Mouse (Mus musculus) ES-CJ7 (cell line): ENCODE data around the gene Sema3b.

Experiments
- DNase-seq: peaks from one replicate; pipeline ENCODE4 v3.0.0; 2011; ENCODE audit warnings: low read depth, low spot score

Gene Sema3b

DNA sequence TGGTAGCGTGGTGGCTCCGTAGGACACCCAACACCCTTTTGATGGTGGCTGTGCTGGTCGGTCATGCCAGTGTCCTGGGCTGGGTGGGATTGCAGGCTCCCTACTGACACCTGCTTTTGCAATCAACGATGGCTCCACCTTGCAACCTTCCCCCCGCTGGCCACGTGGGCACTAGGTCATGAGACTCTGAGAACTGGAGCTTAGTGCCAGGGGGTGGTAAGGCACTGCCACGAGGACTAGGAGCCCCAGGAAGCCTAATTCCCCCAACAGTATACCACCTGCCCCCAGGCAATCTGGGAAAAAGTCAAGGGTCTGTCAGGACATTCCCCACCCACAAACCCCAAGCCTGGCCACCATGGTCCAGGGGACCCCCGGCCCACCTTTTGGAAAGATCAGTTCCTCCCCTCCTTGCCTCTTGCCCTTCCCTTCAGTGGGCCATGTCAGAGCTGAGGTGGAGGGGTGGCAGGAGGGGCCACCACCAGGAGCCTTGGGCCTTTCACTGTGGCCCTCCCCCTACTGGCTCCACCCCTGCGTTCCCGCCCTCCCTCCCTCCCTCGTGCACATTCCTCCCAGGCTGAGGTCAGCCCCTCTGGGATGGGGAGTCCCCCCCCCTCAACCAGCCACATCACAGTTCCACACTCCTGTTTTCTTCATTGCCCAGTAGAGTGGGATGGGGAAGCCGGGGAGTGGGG lies at the start of gene Sema3b:
TSS of gene Sema3b (minus strand) at position 489 of the 692 bp plus-strand sequence.
- DNase-seq: no peak

DNA sequence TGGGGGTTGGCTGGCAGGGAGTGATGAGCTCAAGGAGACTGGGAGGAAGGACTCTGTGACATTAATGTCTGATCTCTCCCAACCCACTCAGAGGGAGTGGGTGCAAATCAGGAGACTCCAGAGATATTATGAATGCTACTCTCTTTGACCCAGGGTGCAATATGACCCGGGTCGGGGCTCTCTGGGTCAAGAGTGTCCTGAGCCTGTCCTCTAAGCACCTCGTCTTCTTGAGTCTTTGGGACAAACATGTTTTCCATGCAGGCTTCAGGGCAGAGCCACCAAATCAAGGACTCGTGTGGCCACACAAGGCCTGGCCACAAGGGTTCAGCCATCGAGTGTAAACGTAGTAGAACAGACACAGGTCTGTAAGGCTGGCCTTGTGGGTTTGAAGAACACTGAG lies 49.1 kb upstream of the Sema3b start:
- no peak for DNase-seq

DNA sequence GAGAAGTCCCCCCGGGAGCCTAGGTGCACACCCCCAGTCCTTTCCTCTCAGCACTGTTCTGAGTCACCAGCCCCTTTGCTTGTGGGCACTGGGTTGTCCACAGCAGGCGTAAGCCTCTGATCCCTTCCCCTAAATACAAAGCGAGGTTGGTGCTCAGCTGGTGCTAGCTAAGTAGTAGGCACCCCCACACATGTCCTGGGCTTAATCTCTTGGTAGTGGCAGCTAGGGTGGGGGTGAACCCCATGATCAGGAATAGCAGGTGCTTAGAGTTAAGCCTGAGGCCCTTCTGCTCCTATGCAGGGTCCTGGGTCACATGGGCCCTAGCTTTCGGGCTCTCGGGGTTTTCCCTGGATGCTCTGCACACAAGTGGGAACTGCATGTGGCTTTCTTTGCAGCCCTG lies 48.1 kb upstream of the Sema3b start:
- no peak for DNase-seq

DNA sequence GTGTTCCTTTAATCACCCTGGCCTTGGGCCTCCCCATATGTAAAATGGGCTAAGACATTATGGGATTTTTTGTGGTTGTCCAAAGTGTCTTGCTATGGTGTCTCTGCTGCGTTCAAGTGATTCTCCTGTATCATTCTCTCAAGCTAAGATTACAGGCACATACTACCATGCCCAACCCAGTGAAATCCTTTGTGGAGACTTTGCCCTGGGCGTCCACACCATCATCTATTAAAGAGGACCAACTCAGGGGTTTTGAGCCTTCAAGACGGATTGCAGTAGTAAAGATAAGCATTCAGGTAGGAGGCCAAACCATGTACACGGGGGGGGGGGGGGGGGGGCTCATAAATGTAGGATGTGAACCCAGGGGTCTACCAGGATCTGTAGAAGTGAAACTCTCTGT lies 45.6 kb upstream of the Sema3b start:
- no peak for DNase-seq

DNA sequence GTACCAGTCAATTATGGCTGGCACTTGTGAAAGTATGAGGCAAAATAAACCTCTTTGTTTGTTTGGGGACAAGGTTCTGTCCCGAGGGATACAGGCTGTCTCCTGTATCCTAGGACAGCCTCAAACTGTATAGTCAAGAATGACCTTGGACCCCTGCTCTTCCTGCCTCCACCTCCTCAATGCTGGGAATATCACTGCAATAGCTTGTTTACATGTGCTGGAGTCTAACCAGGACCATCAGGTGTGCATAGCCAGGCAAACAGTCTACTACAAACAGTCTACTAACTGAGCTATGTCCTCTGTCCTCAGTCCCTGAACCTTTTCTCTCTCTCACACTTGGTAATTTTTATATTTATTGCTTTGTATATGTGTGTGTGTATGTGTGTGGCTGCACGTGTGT lies 44.4 kb upstream of the Sema3b start:
- DNase-seq: no peak

DNA sequence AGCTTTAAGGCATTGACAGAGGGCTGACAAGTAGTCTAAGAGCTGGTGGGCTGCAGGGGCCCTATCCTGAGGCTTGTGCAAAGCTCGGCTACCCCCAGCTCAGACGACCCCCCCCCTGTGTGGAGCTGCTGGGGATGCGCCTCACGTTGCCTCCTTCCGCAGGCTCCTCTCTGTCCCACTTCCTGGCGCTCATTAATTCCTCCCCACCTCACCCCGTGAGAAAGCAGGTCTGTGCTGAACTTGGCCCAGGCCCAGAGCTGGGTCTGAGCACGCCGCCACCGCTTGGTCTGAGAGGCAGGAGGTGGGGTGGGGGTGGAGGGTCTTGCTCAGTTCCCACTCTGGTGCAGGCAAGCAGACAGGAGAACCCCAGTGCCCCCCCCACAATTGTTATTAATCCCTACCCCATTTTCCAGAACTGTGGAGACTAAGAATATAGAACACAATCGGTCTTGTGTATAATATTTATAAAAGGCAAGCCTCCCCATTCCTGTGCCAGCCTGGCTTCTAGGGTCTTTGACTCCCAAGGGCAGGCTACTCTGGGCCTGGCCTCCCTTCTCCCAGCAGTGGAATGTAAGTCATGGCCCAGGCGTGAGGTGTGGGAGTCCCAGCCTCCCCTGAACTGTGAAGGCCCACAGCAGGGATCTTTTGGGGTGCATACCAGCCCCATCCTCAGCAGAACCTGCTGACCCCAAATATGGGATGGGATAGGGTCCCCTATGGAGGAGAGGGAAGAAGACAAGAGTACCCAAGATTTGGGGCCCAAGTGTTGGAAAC lies 41.9 kb upstream of the Sema3b start:
- no peak for DNase-seq

DNA sequence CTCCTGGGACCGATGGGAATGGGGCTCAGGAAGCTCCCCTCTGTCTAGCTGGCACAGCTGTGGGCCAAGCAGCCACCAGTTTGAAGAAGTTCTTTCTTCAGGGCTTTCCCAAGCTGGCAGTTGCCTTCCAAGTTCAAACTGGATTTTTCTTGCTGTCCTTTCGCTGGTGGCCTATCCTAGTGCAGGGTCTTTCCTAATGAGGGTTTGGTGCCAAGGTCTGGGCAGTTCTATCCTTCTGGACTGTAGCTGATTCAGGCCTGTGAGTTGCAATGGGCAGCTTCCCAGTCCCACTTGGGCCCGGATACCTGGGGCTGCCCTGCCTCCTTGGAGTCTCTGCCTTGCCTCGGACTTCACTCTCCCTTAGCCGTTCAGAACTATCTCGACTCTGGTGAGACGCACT lies 41.2 kb upstream of the Sema3b start:
- DNase-seq: no peak

DNA sequence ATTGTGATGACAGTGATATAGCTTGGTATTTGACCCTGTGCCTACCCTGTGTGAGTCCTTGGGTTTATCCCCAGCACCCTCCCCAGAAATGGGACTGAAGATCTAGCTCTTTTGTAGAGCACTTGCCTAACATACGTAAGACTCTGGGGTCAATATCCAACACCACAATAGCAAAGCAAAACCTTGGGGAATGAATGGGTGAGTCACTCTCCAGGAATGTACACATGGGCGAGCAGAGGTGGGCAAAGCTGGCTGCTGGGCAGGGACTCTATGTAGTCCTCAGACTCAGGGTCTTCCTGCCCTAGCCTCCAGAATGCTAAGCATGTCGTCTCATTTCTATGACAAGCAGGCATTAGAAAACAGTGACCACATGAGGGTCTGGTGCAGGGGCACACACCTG lies 39.7 kb upstream of the Sema3b start:
- no peak for DNase-seq

DNA sequence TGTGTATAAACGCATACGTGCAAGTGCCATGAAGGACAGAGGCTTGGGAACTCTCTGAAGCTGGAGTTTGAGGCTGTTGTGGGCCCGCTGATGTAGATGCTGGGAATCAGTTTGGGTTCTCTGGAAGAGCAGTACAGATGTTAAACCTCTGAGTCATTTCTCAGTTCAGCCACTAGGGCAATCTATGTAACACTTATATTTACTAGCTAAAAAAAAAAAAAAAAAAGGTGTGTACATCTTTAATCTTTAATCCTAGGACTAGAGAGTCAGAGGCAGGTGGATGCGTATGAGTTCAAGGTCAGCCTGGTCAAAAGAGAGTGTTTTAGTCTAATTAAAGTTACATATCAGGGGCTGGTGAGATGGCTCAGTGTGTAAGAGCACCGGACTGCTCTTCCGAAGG lies 37.9 kb upstream of the Sema3b start:
- DNase-seq: no peak

DNA sequence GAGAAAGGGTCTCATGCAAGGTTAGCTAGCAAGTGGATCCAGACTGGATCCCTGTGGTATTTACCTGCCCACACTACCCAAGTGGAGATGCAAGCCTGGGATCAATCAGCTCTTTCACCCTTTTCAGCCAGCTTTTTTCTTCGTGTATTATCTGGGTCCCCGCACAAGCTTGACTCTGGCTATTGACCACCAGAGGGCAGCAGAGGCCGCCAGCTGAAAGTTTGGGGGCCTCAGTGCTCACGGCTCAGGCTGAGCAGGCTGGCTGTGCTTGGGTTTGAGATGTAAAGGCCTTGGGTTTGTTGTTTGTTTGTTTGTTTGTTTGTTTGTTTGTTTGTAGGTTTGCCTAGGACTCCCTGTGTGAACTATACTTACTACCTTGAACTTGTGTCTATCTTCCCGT lies 36.5 kb upstream of the Sema3b start:
- peak; percentile 78 for DNase-seq

DNA sequence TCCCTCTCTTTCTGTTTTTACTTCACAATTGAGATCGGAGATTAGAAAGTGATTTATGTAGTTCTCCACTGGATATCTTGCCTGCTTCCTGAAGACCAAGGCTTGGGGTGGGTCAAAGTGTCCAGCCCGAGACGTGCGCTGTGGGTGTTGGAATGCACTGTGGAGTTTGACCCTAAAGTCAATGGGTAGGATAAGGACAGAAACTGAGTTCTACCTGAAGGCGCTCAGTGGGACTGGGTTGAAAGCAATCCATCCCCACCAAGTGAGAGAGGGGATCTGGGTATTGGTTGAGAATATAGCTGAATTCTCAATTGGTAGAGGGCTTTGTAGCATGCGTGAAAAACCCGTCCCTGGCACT lies 36.1 kb upstream of the Sema3b start:
- DNase-seq: no peak

DNA sequence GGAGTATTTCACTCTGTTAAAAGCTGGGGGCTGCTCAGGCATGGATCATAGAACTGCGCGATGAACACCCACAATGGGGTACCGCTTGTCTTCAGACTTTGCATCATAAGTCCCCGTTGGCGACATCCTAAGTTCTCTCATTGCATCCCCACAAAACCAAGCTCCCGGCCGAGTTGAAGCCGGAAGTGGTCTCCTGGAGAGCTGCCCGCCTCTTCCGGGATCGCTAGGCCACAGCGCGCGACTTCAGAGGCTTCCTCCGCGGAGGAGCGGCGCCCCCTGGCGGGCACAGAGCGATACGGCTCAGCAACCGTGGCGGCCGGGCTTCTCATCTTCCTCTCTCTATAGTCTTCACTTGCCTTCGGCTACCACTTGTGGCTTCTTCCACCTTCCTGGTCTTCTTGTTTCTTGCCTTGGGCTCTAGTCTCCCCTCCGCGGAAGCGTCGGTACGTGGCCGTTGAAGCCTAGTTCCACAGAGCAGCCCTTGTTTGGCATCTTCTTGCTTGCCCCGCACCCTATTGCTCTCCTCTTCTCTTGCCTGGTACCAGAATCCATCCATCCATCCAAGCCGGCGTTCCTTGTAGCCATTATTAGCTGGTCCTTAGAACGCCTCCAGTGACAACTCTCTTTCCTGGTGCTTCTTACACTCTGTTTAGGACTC lies 35.6 kb upstream of the Sema3b start:
- peak; percentile 92 for DNase-seq

DNA sequence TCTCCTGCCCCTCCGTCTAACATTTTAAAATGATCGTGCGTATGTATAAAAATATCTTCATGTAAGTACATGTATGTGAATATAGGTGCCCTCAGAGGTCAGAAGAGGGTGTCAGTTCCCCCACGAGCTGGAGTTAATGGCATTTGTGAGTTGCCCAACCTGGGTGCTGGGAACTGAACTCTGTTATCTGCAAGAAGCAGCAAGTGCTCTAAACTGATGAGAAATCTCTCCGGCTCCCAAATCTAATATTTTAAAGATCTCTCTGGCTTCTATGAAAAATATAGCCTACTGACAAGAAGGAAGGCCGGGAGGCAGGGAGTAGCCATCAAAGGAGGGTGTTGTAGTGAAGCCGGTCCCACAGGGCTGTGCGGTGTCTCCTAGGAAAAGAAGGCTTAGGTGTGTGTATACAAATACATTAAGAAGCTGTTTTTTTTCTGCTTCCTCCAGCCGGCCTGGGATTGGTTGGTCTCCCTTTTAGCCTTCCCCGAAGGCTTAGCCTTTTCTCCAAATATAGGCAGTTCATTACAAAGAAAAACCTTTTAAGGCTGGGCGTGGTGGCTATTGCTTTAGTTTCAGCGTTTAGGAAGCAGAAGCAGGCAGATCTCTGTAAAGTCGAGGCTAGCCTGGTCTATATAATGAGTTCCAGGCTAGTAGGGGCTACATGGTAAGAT lies 34.6 kb upstream of the Sema3b start:
- peak; percentile 60 for DNase-seq

DNA sequence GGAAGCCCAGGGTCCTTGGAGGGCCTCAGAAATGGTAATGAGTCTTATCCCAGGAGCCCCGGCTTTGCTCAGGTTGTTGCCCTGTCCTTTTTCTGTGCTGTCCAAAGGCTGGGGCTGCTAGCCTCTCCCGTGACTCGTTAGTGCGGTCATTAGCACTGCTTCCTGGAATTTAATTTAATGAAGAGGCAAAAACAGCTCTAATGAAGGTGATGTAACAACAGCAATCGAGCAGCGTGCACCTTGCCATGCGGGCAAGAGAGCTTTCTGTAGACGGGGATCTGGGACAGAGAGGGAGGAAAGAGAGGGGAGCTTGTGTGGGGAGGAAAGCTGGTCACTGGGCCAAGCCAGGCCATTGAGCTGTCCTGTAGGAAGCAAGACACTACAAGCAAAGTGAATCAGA lies 32.6 kb upstream of the Sema3b start:
- DNase-seq: no peak

DNA sequence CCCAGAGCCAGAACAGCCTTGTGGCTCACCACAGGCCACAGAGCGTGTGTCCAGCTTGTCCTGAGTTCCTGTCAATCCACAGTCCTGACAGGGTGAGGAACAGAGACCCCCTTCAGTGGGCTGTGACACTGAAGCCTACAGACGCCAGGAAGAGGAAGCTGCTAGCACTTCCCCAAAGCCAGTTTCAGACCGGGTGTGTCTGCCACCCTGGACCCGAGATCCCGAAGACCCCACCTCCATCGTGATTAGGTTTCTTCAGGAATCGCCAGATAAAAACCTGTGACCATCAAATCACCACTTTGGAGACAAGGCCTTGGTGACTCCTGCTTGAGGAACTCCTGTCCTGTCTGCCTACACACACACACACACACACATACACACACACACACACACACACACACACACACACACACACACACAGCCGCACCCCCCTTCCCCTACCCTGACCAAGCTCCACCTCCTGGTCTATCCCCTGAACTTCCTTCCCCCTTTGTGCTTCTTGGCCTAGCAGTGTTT lies 31.3 kb upstream of the Sema3b start:
- peak; percentile 58 for DNase-seq

DNA sequence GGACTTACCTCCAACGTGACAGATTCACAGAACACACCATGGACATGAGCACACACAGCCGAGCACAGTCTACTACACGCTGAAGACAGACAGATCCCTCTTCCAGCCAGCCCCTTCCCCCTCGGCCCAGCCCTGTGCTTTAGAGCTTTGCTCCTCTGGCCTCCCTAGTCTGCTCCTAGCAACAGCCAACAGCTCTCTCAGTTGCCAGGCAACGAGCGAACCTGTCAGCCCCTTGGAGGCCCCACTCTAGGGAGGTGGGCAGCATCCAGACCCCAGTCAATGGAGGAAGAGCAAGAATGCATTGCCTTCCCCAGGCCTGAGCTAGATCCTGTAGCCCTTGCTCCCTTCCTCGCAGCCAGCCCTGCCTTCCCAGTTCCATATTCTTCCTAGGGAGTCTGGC lies 28.0 kb upstream of the Sema3b start:
- DNase-seq: peak; percentile 43

DNA sequence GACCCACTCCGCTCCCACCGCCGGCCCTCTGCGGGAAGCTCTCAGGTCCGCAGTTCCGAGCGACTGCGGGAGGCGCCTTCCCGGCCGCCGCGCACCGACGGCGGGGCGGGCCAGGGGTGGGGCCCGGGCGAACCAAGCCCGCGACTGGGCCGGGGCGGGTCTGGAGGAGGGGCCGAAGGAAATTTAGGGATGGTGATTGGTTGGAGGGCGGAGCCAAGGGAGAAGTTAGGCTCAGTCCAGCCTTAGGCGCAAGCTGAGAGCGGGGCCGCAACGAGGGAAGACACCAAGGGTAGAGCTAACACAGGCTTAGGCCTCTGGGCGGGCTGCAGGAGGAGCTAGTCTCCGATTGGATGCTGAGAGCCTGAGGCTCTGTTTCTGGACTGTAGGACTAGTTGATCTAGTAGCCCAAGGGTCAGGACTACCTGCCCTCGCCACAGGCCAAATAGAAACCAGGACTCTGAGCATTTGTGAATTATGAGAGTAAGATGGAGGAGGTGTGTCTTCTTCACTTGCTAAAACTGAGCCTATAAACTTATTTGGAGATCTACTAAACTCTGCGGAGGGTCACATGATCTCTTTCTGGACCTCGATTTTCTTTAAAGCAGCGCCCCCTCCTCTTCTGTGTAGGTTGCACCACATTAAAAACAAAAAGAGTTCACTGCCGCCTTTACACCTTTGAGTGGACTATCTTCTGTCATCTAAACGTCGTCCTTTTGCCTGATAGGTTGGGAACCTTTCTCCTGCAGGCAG lies 26.4 kb upstream of the Sema3b start, which contains the start of gene Gnai2:
TSS of gene Gnai2 (minus strand) at position 89 of the 750 bp plus-strand sequence.
- DNase-seq: peak; percentile 98

DNA sequence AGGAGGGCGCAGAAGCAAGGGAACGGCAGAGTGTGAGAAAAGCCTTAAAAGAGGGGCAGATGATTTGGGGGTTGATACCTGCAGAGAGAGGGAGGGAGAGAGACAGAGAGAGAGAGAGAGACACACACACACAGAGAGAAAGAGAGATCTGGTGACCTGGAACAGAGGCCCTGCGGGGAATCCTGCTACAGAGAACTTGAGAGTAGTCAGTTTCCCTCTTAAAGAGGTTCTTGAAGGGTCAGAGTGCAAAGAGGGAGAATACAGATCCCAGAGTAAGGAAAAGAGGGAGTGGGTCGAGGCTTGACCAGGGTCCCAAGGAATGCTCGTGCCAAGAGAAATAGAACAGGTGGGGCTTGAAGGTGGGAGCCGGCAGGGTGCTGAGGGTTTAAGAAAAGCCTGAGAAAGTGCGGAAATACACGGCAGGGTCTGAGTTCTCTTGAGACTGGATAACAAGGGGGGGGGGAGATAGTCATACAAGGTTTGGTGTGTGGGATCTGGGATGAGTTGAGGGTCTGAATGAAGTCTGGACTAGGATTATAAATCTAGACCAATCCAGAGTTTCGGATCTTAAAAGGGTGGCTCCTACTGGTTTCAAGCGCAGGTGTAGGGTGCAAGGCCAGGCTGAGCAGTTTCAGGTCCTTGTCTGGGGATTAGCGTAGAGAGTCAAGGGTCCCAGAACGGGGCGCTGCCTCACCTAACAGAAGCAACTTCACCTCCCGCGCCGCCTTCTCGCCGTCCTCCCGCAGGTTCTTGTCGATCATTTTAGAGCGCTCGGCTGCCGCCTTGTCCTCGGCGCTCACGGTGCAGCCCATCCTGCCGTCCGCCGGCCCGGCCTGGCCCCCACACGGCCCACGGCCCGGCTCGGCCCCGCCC lies 25.6 kb upstream of the Sema3b start:
- peak; percentile 48 for DNase-seq

DNA sequence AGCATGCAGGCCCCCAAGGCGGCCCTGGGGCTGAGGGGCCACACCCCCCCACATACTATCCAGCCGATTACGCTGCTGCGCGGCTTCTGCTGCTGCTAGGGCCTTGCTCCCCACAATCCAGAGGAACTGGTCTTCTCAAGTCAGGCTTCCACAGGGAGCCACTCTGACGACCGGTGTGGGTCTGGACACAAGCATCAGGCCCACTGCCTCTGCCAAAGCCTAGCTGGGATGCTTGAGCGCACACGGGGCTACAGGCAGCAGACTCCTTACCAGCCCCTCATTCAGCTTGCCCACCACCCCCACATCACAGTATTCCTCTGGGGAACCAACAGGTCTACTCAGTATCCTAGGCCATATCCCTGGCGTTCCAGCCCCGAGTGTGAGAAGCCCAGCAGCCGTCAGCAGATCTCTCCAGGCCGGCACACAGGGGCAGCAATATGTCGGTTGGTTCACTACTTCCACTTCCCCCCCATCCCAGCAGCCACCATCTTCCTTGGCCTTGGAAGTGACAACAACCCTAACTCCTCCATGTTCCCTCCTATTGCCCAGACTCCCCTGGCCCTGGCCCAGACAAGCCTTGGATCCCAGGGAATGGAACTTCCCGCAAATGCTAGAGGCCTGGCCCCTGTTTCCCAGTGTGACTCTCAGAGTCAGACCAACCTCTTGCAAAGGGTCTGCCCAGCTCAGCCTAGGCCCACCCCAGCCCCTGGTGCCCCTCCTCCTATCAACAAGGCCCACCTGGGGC lies 24.8 kb upstream of the Sema3b start:
- DNase-seq: no peak
